Mouse (Mus musculus): ENCODE measurements around the gene Krt33b.

- TF ChIP-seq CTCF (conservative IDR thresholded peaks at IDR 0.05; ENCODE audit: insufficient read depth, insufficient read length, low read depth, low read length) (no peak), POLR2A (IDR thresholded peaks at IDR 0.05; ENCODE audit: low read depth, low read length) (no peak)
These were observed 36.8 kb upstream of the Krt33b start for GRCm38 (mm10) chr11:100066236-100067010.
